Mouse (Mus musculus): ENCODE results near the gene Mcmbp.

- TF ChIP-seq POLR2A (IDR thresholded peaks at IDR 0.05; ENCODE audit: control insufficient read depth in 1 of 2, insufficient read depth in 1 of 2, low read depth in 1 of 2, low read length in 2 of 2, poor library complexity in 1 of 2): no peak
- no peak for TF ChIP-seq CTCF (IDR thresholded peaks at IDR 0.05 in 2 of 3, conservative IDR thresholded peaks at IDR 0.05 in 1 of 3; ENCODE audit: control insufficient read depth in 1 of 3, insufficient read depth in 1 of 3, low read depth in 2 of 3, low read length in 3 of 3, poor library complexity in 1 of 3, severe bottlenecking in 1 of 3)
- TF ChIP-seq GABPA (IDR thresholded peaks at IDR 0.05; ENCODE audit: low read depth, low read length): no peak
- no peak for TF ChIP-seq E2F4 (IDR thresholded peaks at IDR 0.05; ENCODE audit: borderline replicate concordance, low read depth, low read length)
- TF ChIP-seq UBTF (IDR thresholded peaks at IDR 0.05; ENCODE audit: borderline replicate concordance, insufficient read depth, low read depth, low read length): no peak
- TF ChIP-seq ZC3H11A (IDR thresholded peaks at IDR 0.05; ENCODE audit: low read depth, low read length): no peak
- TF ChIP-seq USF1 (IDR thresholded peaks at IDR 0.05; ENCODE audit: low read depth, low read length): no peak
- TF ChIP-seq ELF1 (IDR thresholded peaks at IDR 0.05; ENCODE audit: low read depth, low read length): no peak
- TF ChIP-seq EP300 (IDR thresholded peaks at IDR 0.05; ENCODE audit: low read depth in 1 of 2, low read length in 2 of 2): no peak
- TF ChIP-seq MAX (IDR thresholded peaks at IDR 0.05; ENCODE audit: low read length): no peak
Measured at GRCm38 (mm10) chr7:128678546-128678945, 61.7 kb downstream of the Mcmbp start.
